ENCODE assay signal across 9 mouse cellular contexts in the genomic region with DNA sequence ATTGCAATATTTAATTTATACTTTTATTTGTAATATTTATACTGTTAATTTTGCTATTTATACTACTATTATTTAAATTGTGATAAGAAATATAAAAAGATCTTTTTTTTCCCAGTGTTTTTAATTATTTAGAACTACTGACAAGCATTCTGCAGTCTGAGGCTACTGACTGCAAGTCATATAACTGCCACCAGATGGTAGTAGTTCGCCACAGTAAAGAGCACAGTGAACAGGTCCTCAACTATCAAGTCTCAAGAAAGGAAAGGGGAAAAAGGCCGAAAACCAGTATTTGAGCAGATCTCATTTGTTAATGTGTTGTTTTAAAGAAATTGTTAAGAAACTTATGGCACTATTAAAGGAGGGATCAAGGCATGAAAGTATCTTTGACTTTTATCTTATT.
DNase-seq lines count a peak whose midpoint lies in the region; ATAC-seq and TF ChIP-seq lines count a peak whose summit lies in the region.
"Had no signal": no experiment of that assay in that cellular context is flagged by ENCODE, and none has a peak within 500 bp of the region (broad histone marks: within the 10 kb centered on the region; RNA-seq: fewer than 3 reads in every experiment).

No protein-coding gene starts in this region.

- dilution Hi-C loops in CH12.LX (cut with MboI; ENCODE audit: extremely low pct_ligation_motif_present, extremely low pct_unique_long_range_greater_than_20kb, low sequenced_read_pairs) = no loop called here

- H3K27ac ChIP-seq in CH12.LX (ENCODE audit: insufficient read depth, low read depth) = no peak overlapping the region
- H3K27ac ChIP-seq in hindbrain, embryonic 14.5 days = no peak overlapping the region
- H3K27ac ChIP-seq: stomach, embryonic 15.5 days had no signal

- TF ChIP-seq RAD21 in CH12.LX (IDR thresholded peaks at IDR 0.05; ENCODE audit: low read depth, low read length) = peak; percentile 89

- no peak for TF ChIP-seq POLR2A in CH12.LX (IDR thresholded peaks at IDR 0.05; ENCODE audit: low read depth, low read length)

- no peaks in the 10 kb centered on the region for H3K4me1 ChIP-seq in CH12.LX (ENCODE audit: control insufficient read depth in 1 of 2, insufficient read depth in 2 of 2)
- H3K4me1 ChIP-seq in hindbrain, embryonic 14.5 days (replicated peaks; ENCODE audit: control insufficient read depth, insufficient read depth, low read length) = no peaks in the 10 kb centered on the region
- H3K4me1 ChIP-seq: stomach, embryonic 15.5 days had no signal

- intact Hi-C loops in left cerebral cortex, postnatal 36 days (cut with DNase I) = no loop called here
- intact Hi-C loops in gastrocnemius, postnatal 36 days (cut with DNase I) = no loop called here

- H3K79me2 ChIP-seq in CH12.LX (replicated peaks; ENCODE audit: control insufficient read depth, extremely low read depth, insufficient read depth, poor library complexity, severe bottlenecking) = no peaks in the 10 kb centered on the region

- 27% methylated on average over 2 of the region's 2 CpGs for WGBS in hindbrain, embryonic 14.5 days

- no peaks in the 10 kb centered on the region for H3K27me3 ChIP-seq in CH12.LX (replicated peaks)
- H3K27me3 ChIP-seq in hindbrain, embryonic 14.5 days (ENCODE audit: control insufficient read depth, insufficient read depth, low read length) = no peaks in the 10 kb centered on the region
- H3K27me3 ChIP-seq: stomach, embryonic 15.5 days had no signal

- H3K36me3 ChIP-seq in CH12.LX (replicated peaks in 1 of 2; ENCODE audit: control insufficient read depth in 1 of 2, insufficient read depth in 1 of 2, low read length in 1 of 2) = no peaks in the 10 kb centered on the region
- no peaks in the 10 kb centered on the region for H3K36me3 ChIP-seq in hindbrain, embryonic 14.5 days (replicated peaks; ENCODE audit: control insufficient read depth, insufficient read depth)
- H3K36me3 ChIP-seq: stomach, embryonic 15.5 days had no signal

- TF ChIP-seq EP300 in CH12.LX (IDR thresholded peaks at IDR 0.05; ENCODE audit: low read length) = no peak

- no peak overlapping the region for H3K9ac ChIP-seq in CH12.LX (ENCODE audit: insufficient read depth, low read depth)
- no peak overlapping the region for H3K9ac ChIP-seq in hindbrain, embryonic 14.5 days
- H3K9ac ChIP-seq: stomach, embryonic 15.5 days had no signal

- no peak overlapping the region for H3K4me2 ChIP-seq in CH12.LX (ENCODE audit: insufficient read depth, low read depth, poor library complexity, severe bottlenecking)
- no peak overlapping the region for H3K4me2 ChIP-seq in hindbrain, embryonic 14.5 days (replicated peaks)
- H3K4me2 ChIP-seq: stomach, embryonic 15.5 days had no signal

- H3K9me3 ChIP-seq in CH12.LX (replicated peaks; ENCODE audit: low read length) = no peaks in the 10 kb centered on the region
- H3K9me3 ChIP-seq in hindbrain, embryonic 14.5 days (ENCODE audit: control insufficient read depth, low read length) = no peaks in the 10 kb centered on the region
- H3K9me3 ChIP-seq: stomach, embryonic 15.5 days had no signal

- peak; percentile 25 for DNase-seq in cerebellum, adult 9-10 months
- DNase-seq in CH12.LX (ENCODE audit: extremely low read depth) = peak; percentile 67
- peak; percentile 85 for DNase-seq in hindbrain, embryonic 14.5 days (ENCODE audit: low spot score)
- peak; percentile 28 for DNase-seq in left cerebral cortex, postnatal 36 days (ENCODE audit: low spot score in 2 of 2)
- DNase-seq in retina, postnatal 7 days (ENCODE audit: low read depth, low spot score) = peak; percentile 35
- DNase-seq in gastrocnemius, postnatal 36 days = no peak

- ATAC-seq in cerebellum, adult (ENCODE audit: insufficient number of reproducible peaks, low FRiP score, low TSS enrichment) = no peak
- ATAC-seq in common myeloid progenitor, adult 5-6 weeks (replicated peaks; ENCODE audit: low read depth, poor library complexity, severe bottlenecking) = peak; percentile 87
- peak; percentile 81; the same call in 1 of the 2 replicates for ATAC-seq in hindbrain, embryonic 14.5 days (ENCODE audit: low FRiP score)

- TF ChIP-seq CTCF in CH12.LX (conservative IDR thresholded peaks at IDR 0.05 in 1 of 2, IDR thresholded peaks at IDR 0.05 in 1 of 2; ENCODE audit: low read depth in 2 of 2, low read length in 2 of 2) = peak; percentile 21 to 79; a peak in 2 of 4 replicates

- in situ Hi-C loops in CH12.LX (cut with MboI; ENCODE audit: low pct_ligation_motif_present, low pct_unique_long_range_greater_than_20kb, low sequenced_read_pairs) = no loop called here

- H3K4me3 ChIP-seq in CH12.LX (replicated peaks in 1 of 3; ENCODE audit: low read depth in 2 of 3, low read length in 2 of 3, poor library complexity in 1 of 3) = no peak overlapping the region
- H3K4me3 ChIP-seq in hindbrain, embryonic 14.5 days (replicated peaks; ENCODE audit: low read length) = no peak overlapping the region
- H3K4me3 ChIP-seq: stomach, embryonic 15.5 days had no signal

TF ChIP-seq in CH12.LX, 34 proteins besides CTCF, POLR2A, EP300 and RAD21:
- TF ChIP-seq SMC3 (IDR thresholded peaks at IDR 0.05; ENCODE audit: low read depth, low read length) (peak; percentile 79), MAX (IDR thresholded peaks at IDR 0.05; ENCODE audit: low read length) (no peak)

Comparison
In these comparisons a context has a peak if more than half of its experiments do, and no peak if none do; other contexts are left out.
1. DNase-seq: peak in cerebellum, adult 9-10 months (single experiment), CH12.LX (single experiment), hindbrain, embryonic 14.5 days (single experiment), left cerebral cortex, postnatal 36 days (2 of 2) and retina, postnatal 7 days (single experiment); none in gastrocnemius, postnatal 36 days (0 of 2).